26 mouse cellular contexts compared by ENCODE assay signal in genomic region chr6:41540746-41541145, GRCm38 (mm10). TPM values are rescaled to one million over a fixed set of nuclear protein-coding genes. Genes with fewer than 3 reads are reported as not detected.
DNase-seq lines count a peak whose midpoint lies in the region; ATAC-seq and TF ChIP-seq lines count a peak whose summit lies in the region.
"Had no signal": no experiment of that assay in that cellular context is flagged by ENCODE, and none has a peak within 500 bp of the region (broad histone marks: within the 10 kb centered on the region; RNA-seq: fewer than 3 reads in every experiment).

No protein-coding gene starts in this region.

- no peaks in the 10 kb centered on the region for H3K27me3 ChIP-seq in thymus, adult 2 months (ENCODE audit: control insufficient read depth, insufficient read depth, low read length)

- no peak for TF ChIP-seq POLR2A in thymus, adult 2 months (IDR thresholded peaks at IDR 0.05; ENCODE audit: control insufficient read depth, extremely low read depth, insufficient read depth, low read length, poor library complexity)

- H3K4me1 ChIP-seq in thymus, adult 2 months (replicated peaks; ENCODE audit: control insufficient read depth, insufficient read depth, low read length) = no peaks in the 10 kb centered on the region

- no peak overlapping the region for H3K4me3 ChIP-seq in thymus, adult 2 months (ENCODE audit: control insufficient read depth, insufficient read depth, low read length)
- H3K4me3 ChIP-seq: embryonic facial prominence, embryonic 15.5 days; erythroblast, embryonic 14.5 days; forebrain, embryonic 10.5 days; hindbrain, embryonic 12.5 days had no signal

- peak; percentile 25 for DNase-seq in CD4-positive, CD25-positive, alpha-beta regulatory T cell, adult 2 months (ENCODE audit: low read depth, low spot score)
- no peak for DNase-seq in thymus, adult 2 months
- DNase-seq in thymus, postnatal 10 days (ENCODE audit: low spot score in 2 of 2) = no peak
- DNase-seq in retina, embryonic 14.5 days (ENCODE audit: low spot score) = no peak
- DNase-seq in frontal cortex, adult 2 months (ENCODE audit: extremely low spot score in 1 of 2, low spot score in 1 of 2) = no peak
- DNase-seq: adrenal gland, adult 2 months; adrenal gland, postnatal 25 days; cerebellum, adult 2 months; cerebellum, postnatal 10 days; embryo, embryonic 11 days; gastrocnemius, postnatal 36 days; heart, adult 11 months; heart, postnatal 10 days; heart, postnatal 4 days had no signal

- peak overlapping the region; percentile 66; the same call in 1 of the 2 replicates for H3K27ac ChIP-seq in thymus, adult 2 months (ENCODE audit: control insufficient read depth, insufficient read depth, low read length)
- H3K27ac ChIP-seq: embryonic facial prominence, embryonic 15.5 days; forebrain, embryonic 10.5 days; hindbrain, embryonic 12.5 days had no signal

- H3K36me3 ChIP-seq in thymus, adult 2 months (ENCODE audit: control insufficient read depth, insufficient read depth, low read length) = peaks cover 72% of the 10 kb centered on the region
- H3K36me3 ChIP-seq: embryonic facial prominence, embryonic 15.5 days; forebrain, embryonic 10.5 days; hindbrain, embryonic 12.5 days had no signal

- no peak for TF ChIP-seq CTCF in thymus, adult 2 months (IDR thresholded peaks at IDR 0.05; ENCODE audit: borderline replicate concordance, control insufficient read depth, extremely low read depth, insufficient read depth, low read length, poor library complexity)

- no peak for ATAC-seq in CD4-positive, CD25-positive, alpha-beta regulatory T cell, adult 4 months
- peak; percentile 60 for ATAC-seq in megakaryocyte progenitor cell, adult 5-6 weeks (replicated peaks; ENCODE audit: poor library complexity)
- ATAC-seq: forebrain, embryonic 14.5 days; hindbrain, embryonic 16.5 days had no signal

RNA-seq across cellular contexts. Expression of gene Prss2, which starts 19.2 kb away (rescaled TPM):
- polyA plus RNA-seq in CD4-positive, CD25-positive, alpha-beta regulatory T cell, adult 4 months (2017; shearing (Covaris generic)) = 1 to 10 TPM; 2.0 to 3.1 TPM
- 9.8 and 13.8 TPM in 2 replicates for polyA plus RNA-seq in thymus, adult 2 months (2012; rRNA removed)
- total RNA-seq in megakaryocyte progenitor cell, adult 5-6 weeks (2015) = not detected in 2 replicates
- total RNA-seq in megakaryocyte progenitor cell, adult 5-6 weeks (2017) = not detected in 2 replicates
- polyA plus RNA-seq in frontal cortex, adult 2 months (2012; rRNA removed) = 0.16 TPM in 1 of 2 replicates, not detected in the other
- total RNA-seq: adrenal gland, postnatal 25 days; ES-E14; gastrocnemius, adult 8-10 months; gastrocnemius, postnatal 36 days; heart, postnatal 10 days; heart, postnatal 4 days had no signal
- polyA plus RNA-seq: cerebellum, adult 2 months; embryonic facial prominence, embryonic 11.5 days; embryonic facial prominence, embryonic 15.5 days; erythroblast, embryonic 14.5 days; forebrain, embryonic 10.5 days; forebrain, embryonic 14.5 days; heart, embryonic 14.5 days; hindbrain, embryonic 12.5 days; hindbrain, embryonic 16.5 days had no signal
